Mouse (Mus musculus): ENCODE results near the gene Dennd1a.

- TF ChIP-seq CTCF (IDR thresholded peaks at IDR 0.05; ENCODE audit: low read depth, low read length), result no peak
- TF ChIP-seq EP300 (IDR thresholded peaks at IDR 0.05; ENCODE audit: insufficient read depth, low read depth, low read length), result no peak
- no peak for TF ChIP-seq POLR2A (IDR thresholded peaks at IDR 0.05; ENCODE audit: insufficient read depth, low read length)
These were observed 178.6 kb downstream of the Dennd1a start for GRCm38 (mm10) chr2:38108586-38108985.

All from ES-Bruce4 (cell line).